Mouse (Mus musculus) limb, embryonic 15.5 days (tissue): ENCODE results near the gene Sphk2. TPM values are rescaled to one million over a fixed set of nuclear protein-coding genes. Genes with fewer than 3 reads are reported as not detected.
A peak's percentile ranks its signal among the peaks of the same experiment; 100 is the strongest.

Experiments used
- ATAC-seq: fragments of 200-750 bp; cut with Nextera tagmentation; 2 replicates; pipeline ENCODE4 v1.8.0; 2017; ENCODE audit warnings: low read depth, moderate TSS enrichment; ENCODE audit not compliant: insufficient number of reproducible peaks, low FRiP score, low TSS enrichment
- H3K27ac ChIP-seq: fragments of 300-500 bp; sonication (generic); 2 replicates; pipeline ENCODE4 v1.5.1; 2015; ENCODE audit warnings: moderate library complexity, mild to moderate bottlenecking, inconsistent platforms
- H3K27me3 ChIP-seq: fragments of 300-500 bp; sonication (generic); 2 replicates; pipeline ENCODE4 v1.6.1; 2015; ENCODE audit warnings: inconsistent platforms
- H3K36me3 ChIP-seq: fragments of 300-500 bp; sonication (generic); 2 replicates; pipeline ENCODE4 v1.6.1; 2015; ENCODE audit warnings: inconsistent platforms
- H3K4me1 ChIP-seq: fragments of 300-500 bp; sonication (generic); 2 replicates; pipeline ENCODE4 v1.6.1; 2015; ENCODE audit warnings: inconsistent platforms
- H3K4me2 ChIP-seq: fragments of 300-500 bp; sonication (generic); 2 replicates; pipeline ENCODE4 v1.6.1; 2015; ENCODE audit warnings: mild to moderate bottlenecking, inconsistent platforms
- H3K4me3 ChIP-seq: fragments of 300-500 bp; sonication (generic); 2 replicates; pipeline ENCODE4 v1.5.1; 2015; ENCODE audit warnings: mild to moderate bottlenecking, inconsistent platforms
- H3K9ac ChIP-seq: fragments of 300-500 bp; sonication (generic); 2 replicates; pipeline ENCODE4 v1.6.1; 2015; ENCODE audit warnings: inconsistent platforms
- H3K9me3 ChIP-seq: fragments of 300-500 bp; sonication (generic); 2 replicates; pipeline ENCODE4 v1.6.1; 2016; ENCODE audit warnings: inconsistent platforms
- WGBS: fragments of 180-500 bp; shearing (Covaris S2); methylation state at CpG from one replicate; pipeline ENCODE4 v1.1.7; 2015; 5-methylcytosine and 5-hydroxymethylcytosine counted together
- polyA plus RNA-seq: library from polyadenylated mRNA; unstranded; fragments of >200 nt; fragmentation: Nextera tagmentation; extraction: Ambion mirVana; gene quantifications from 2 replicates; pipeline ENCODE4 v1.2.1, GENCODE M21; 2015

Gene Sphk2
- polyA plus RNA-seq, 1 experiment from 2014 or later = 38.5 TPM

DNA sequence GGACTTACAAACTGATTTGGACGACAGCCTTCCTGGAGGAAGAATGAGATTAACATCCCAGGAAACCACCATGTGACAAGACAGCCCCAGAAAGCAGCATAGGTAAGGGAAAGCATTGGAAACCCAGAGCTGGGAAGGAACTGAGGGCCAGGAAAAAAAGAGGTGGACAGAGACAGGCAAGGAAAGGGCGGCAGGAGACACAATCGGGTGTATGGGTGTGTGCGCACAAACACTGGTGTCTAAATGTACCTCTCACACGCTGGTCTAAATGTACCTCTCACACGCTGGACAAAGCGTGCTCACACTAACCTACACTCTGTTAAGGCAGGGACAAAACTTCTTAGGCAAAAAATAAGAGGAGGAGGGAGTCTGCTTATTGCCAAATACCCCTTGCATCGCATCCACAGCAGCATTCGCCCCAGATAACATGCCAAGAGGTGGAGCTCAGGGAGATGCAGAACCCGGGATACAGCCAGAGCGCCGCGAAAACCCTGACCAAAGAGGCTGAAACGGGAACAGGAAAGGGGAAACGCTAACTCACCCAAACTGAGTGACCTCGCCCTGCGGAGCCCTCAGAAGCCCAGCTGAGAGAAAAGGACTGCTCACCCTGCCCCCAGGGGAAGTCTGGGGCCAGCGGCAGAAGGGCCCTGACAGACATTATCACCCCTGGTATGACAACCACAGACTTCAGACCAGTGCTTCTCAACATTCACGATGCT, 1.9 kb downstream of the Sphk2 start:
- H3K4me2 ChIP-seq = peak overlapping the region; percentile 90
- peaks cover 50% of the 10 kb centered on the region for H3K36me3 ChIP-seq
- peak overlapping the region; percentile 8; the same call in 1 of the 2 replicates for H3K9ac ChIP-seq
- H3K27ac ChIP-seq = peak overlapping the region; percentile 77
- 81% methylated on average over 19 of the region's 19 CpGs for WGBS
- no peak for ATAC-seq
- no peaks in the 10 kb centered on the region for H3K27me3 ChIP-seq
- H3K4me1 ChIP-seq = peaks cover 64% of the 10 kb centered on the region
- H3K9me3 ChIP-seq = no peaks in the 10 kb centered on the region
- H3K4me3 ChIP-seq = peak overlapping the region; percentile 73

DNA sequence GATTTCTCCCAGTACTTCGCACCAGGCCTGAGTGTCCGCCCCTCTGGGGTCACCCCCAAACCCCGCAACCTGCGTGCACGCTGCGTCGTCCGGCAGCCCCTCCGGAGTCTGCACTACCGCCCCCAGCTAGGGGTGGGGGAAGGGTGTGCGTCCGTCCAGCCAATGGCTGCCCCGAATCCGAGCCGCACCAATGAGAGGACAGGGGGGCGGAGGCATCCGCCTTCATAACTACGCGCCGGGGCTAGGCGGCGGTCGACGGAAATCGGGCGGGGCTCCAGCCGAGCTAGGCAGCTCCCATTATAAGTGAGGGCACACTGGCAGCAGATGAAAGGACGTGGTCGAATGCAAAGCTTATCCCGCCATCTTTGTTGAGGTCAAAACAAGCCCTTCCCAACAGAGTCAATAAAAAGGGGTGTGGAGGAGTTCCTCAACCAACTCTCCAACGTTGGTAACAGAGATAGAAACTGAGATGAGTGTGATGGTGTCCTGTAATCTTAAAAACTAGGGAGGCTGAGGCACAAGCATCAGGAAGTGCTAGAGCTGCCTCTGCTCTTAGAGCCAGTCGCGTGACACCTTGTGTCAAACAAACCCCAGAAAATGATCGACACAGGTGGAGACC, 2.6 kb downstream of the Sphk2 start, which contains the start of gene Rpl18:
TSS of gene Rpl18 (plus strand) at position 368 of the 619 bp plus-strand sequence.
- peak; percentile 90 for ATAC-seq
- Histone ChIP-seq H3K4me1 (peaks cover 59% of the 10 kb centered on the region), H3K27me3 (no peaks in the 10 kb centered on the region), H3K9ac (peak within 1 kb of the TSS; percentile 68), H3K27ac (peak within 1 kb of the TSS; percentile 77), H3K9me3 (no peaks in the 10 kb centered on the region), H3K36me3 (peaks cover 50% of the 10 kb centered on the region), H3K4me2 (peak within 1 kb of the TSS; percentile 90), H3K4me3 (peak within 1 kb of the TSS; percentile 73)
- WGBS = 7% methylated on average over 34 of the region's 34 CpGs

DNA sequence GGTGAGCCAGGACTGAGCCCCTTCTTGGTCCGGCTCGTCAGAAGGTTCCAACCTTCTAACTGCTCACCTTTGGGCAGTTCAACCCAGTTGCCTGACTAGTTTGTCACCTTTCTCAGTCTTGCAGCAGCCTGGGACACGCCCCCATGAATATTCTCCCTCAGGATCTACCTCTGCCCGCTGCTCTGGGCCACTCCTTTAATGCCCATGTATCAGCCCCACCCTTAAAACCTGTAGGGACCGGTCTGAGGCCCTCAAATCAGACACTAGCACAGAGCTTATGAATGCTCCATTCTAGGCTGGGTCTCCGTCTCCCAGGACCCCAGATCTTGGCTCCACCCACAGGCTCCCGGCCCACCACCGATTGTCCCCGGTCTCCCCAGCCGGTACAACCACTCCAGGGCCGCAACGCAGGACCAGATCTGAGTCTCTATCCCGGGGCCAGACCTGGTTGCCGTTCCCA, 3.1 kb downstream of the Sphk2 start:
- H3K4me3 ChIP-seq = peak overlapping the region; percentile 73
- ATAC-seq = peak; percentile 16; the same call in 1 of the 2 replicates

DNA sequence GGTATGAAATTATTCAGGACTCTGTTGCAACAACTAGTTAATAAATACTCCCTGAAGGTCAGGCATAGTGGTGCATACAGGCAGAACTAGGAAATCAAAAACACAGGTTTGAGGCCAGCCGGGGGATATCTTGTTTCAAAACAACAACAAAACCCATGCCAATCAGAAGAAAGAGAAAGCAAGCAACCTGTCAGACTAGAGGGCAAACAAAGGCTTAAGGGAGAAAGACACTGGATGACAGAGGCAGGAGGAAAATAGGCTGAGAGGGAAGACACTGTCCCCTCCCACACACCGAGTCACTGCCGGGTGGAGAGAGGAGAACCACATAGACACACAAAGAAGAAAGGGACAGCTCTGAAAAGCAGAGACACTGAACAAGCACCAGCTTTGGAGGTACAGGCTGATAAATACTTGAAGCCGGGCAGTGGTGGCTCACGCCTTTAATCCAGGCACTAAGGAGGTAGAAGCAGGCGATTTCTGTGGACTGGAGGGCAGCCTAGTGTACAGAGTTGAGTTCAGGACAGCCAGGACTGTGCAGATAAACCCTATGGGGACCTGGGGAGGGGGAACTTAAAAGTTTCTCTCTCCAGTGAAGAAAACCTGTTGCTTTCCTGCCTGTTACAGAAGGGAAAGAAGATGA, 3.8 kb downstream of the Sphk2 start:
- H3K27me3 ChIP-seq = no peaks in the 10 kb centered on the region
- H3K4me1 ChIP-seq = peaks cover 48% of the 10 kb centered on the region
- peak overlapping the region; percentile 73 for H3K4me3 ChIP-seq
- H3K9ac ChIP-seq = no peak overlapping the region; the same call in 1 of the 2 replicates
- H3K4me2 ChIP-seq = peak overlapping the region; percentile 90
- H3K9me3 ChIP-seq = no peaks in the 10 kb centered on the region
- ATAC-seq = no peak
- peaks cover 47% of the 10 kb centered on the region for H3K36me3 ChIP-seq
- WGBS = 83% methylated on average over 6 of the region's 6 CpGs
- peak overlapping the region; percentile 77; the same call in 1 of the 2 replicates for H3K27ac ChIP-seq

More for the DNA sequence above, 3.1 kb downstream of the Sphk2 start:
- Histone ChIP-seq H3K27me3 (no peaks in the 10 kb centered on the region), H3K9me3 (no peaks in the 10 kb centered on the region), H3K4me2 (peak overlapping the region; percentile 90), H3K9ac (peak overlapping the region; percentile 68), H3K4me1 (peaks cover 54% of the 10 kb centered on the region), H3K36me3 (peaks cover 49% of the 10 kb centered on the region), H3K27ac (peak overlapping the region; percentile 77)
- 7% methylated on average over 14 of the region's 14 CpGs for WGBS

DNA sequence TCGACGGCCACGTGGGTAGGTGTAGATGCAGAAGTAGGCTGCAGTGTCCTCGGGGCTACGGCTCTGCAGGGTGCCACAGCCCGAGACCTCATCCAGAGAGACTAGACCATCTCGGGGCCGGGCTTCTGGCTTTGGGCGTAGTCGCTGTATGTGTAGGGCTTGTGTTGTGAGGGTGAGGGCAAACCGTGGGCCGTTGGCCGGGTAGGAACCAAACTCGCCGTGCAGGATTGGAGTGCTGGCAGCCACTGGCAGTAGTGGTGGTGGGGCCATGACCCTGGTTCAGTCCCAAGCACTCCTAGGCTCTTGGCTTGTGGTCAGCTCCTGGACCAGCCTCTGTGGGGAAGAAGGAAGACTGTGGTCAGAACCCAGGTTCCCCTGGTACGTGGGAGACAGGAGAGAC, 4.4 kb downstream of the Sphk2 start:
- no peak overlapping the region for H3K4me2 ChIP-seq
- no peak overlapping the region for H3K4me3 ChIP-seq
- H3K27me3 ChIP-seq = no peaks in the 10 kb centered on the region
- H3K9me3 ChIP-seq = no peaks in the 10 kb centered on the region
- no peak overlapping the region for H3K27ac ChIP-seq
- H3K9ac ChIP-seq = no peak overlapping the region
- ATAC-seq = no peak
- peaks cover 50% of the 10 kb centered on the region for H3K4me1 ChIP-seq
- H3K36me3 ChIP-seq = peaks cover 45% of the 10 kb centered on the region
- WGBS = 92% methylated on average over 16 of the region's 16 CpGs

DNA sequence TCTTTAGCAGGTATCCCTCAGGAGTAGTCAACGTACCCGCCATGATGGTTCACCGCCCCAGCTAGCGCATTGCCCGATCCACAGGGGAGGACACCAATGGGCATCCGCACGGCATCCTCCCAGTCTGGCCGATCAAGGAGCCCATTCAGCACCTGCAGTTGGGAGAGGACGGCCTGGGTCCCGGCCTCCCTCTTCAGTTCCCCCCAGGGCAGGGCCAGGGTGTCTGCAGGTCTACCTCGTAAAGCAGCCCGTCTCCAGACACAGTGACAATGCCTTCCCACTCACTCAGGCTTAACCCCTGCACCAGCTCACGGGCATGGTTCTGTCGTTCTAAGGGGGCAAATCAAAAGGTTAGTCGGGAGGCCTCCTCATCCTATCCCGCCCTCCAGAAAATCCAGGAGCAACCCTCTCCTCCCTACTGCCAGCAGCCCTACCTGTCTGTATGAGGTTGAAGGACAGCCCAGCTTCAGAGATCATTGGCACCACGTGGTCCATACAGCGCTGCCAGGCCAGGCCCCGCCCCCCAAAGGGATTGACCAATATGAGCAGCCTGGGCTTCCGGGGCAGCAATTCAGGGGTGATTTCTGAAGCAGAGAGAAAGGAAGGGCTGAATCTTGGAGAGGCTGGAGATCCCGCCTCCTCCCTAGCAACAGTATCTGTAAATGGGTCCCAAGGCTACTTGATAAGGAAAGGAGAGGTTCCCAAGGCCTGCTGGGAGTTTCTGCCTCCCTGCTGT, 5.6 kb downstream of the Sphk2 start:
- no peak overlapping the region for H3K27ac ChIP-seq
- H3K4me3 ChIP-seq = 0 out of 2 replicates have a peak overlapping the region, but pooled peaks have one; percentile 7
- H3K9ac ChIP-seq = no peak overlapping the region
- H3K9me3 ChIP-seq = no peaks in the 10 kb centered on the region
- H3K4me2 ChIP-seq = no peak overlapping the region
- no peaks in the 10 kb centered on the region for H3K27me3 ChIP-seq
- ATAC-seq = no peak
- 81% methylated on average over 21 of the region's 21 CpGs for WGBS
- H3K4me1 ChIP-seq = peaks cover 62% of the 10 kb centered on the region
- H3K36me3 ChIP-seq = peaks cover 45% of the 10 kb centered on the region

DNA sequence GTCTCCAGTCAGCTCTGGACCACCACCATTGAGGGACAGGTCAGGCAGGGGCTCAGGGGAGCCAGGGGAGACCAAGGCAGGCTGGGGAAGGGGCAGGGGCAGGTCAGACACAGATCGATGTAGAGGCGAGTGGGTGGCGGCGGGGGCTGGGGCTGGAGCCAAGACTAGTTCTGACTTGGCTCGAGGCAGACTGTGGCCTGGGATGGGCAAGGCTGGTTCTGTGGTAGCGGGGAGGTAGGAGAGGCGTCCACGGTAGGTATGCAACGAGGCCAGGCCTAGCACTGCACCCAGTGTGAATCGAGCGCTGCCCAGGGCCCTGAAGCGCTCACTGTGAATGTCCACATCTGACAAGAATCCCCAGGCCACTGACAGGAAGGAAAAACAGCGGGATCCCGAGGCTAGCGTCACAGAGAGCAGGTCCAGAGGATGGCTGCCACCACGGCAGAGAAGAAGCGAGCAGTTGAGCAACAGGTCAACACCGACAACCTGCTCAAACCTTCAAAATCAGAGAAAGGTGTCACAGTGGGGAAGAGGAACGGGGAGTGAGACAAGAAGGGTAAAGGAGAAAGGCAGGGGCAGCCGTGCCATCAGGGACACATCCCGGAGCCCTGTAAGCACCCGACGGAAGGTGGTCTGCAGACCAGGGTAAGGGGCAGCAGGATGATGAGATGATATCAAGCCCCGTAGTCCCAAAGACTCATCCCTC, 6.3 kb downstream of the Sphk2 start:
- Histone ChIP-seq H3K27me3 (no peaks in the 10 kb centered on the region), H3K9me3 (no peaks in the 10 kb centered on the region), H3K9ac (no peak overlapping the region), H3K4me1 (peaks cover 62% of the 10 kb centered on the region), H3K4me3 (no peak overlapping the region), H3K4me2 (no peak overlapping the region), H3K36me3 (peaks cover 45% of the 10 kb centered on the region), H3K27ac (no peak overlapping the region)
- no peak for ATAC-seq
- 88% methylated on average over 24 of the region's 24 CpGs for WGBS

DNA sequence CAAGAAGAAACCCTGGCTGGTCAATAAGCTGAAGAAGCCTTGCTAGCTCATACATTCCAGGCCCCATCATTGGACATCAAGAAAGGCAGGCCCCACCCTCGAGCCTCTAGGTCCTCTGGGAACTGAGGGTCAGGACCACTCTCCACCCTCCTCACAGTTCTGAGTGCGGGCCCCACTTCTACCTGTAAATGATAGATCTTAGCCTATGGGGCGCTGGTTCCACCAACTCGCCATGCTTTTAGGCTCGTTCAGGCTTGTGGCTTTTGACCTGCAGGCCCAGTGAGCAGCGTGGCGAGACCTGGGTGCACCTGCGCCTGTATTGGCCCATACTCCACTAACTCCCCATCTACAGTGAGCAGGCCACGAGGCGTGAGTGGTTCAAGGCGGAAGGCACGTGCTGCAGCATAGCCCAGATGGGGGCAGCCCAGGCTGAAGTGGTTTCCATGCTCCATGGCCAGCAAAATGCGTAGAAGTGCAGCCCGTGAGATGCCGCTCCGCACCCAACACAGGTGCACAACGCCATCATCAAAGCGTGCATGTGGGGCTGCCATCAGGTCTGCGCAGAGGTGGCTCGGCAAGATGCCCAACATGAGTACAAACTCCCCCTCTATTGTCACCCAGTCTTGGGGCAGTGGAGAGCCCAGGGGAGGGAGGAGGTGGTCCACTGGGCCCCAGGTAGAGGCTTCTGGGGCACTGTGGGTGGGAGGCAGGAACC, 7.2 kb downstream of the Sphk2 start:
- H3K27ac ChIP-seq = no peak overlapping the region
- 91% methylated on average over 20 of the region's 20 CpGs for WGBS
- H3K4me1 ChIP-seq = peaks cover 62% of the 10 kb centered on the region

DNA sequence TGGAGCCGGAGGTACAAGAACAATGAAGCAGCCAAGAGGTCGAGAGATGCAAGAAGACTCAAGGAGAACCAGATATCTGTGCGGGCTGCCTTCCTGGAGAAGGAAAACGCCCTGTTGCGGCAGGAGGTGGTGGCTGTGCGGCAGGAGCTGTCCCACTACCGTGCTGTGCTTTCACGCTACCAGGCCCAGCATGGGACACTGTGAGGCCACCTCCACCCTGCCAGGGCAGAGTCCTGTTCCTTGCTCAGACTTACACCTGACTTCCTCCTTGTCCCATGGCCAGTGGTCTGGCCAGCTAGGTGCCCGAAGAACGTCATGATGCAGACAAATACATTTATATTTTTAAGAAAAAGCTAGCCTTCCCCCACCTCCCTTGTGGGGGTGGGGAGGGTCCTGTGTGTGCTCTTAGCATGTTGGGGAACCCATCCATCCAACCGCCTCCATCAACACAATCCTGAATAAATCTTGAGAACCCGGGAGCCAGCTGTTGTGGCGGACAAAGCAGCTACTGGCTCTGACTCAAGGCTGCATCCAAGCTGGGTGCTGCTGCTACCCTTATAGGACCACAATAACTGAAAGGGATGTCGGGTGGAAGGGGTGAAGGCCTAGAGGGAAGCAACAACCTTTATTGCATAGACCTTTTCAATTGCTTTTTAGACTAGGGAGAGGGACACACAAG, 8.0 kb downstream of the Sphk2 start:
- no peaks in the 10 kb centered on the region for H3K9me3 ChIP-seq
- H3K27me3 ChIP-seq = no peaks in the 10 kb centered on the region
- H3K27ac ChIP-seq = no peak overlapping the region
- H3K4me2 ChIP-seq = no peak overlapping the region
- peaks cover 61% of the 10 kb centered on the region for H3K4me1 ChIP-seq
- H3K4me3 ChIP-seq = no peak overlapping the region
- 81% methylated on average over 14 of the region's 14 CpGs for WGBS
- H3K36me3 ChIP-seq = peaks cover 45% of the 10 kb centered on the region
- H3K9ac ChIP-seq = no peak overlapping the region
- ATAC-seq = no peak

More for the DNA sequence above, 7.2 kb downstream of the Sphk2 start:
- Histone ChIP-seq H3K27me3 (no peaks in the 10 kb centered on the region), H3K4me2 (no peak overlapping the region), H3K9ac (no peak overlapping the region), H3K4me3 (no peak overlapping the region), H3K9me3 (no peaks in the 10 kb centered on the region), H3K36me3 (peaks cover 45% of the 10 kb centered on the region)
- no peak for ATAC-seq

DNA sequence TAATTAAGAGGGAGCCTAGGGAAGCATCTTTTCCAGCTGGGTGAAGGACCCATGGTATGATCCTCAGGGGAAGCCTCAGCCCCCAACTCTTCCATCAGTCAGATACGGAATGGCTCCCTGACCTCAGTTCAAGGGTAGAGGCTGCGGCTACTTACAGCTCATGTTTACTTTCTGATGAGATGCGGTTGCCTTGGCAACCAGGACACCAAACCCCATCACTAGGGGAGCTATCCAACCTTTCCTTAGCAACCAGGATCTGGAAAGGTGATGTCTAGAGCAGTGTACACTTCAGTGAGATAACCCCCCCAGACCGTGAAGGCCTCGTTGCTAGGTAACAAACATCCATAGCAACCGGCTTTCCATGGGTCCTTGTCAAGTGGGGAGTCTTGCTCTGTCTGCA, 8.8 kb downstream of the Sphk2 start:
- Histone ChIP-seq H3K36me3 (peaks cover 45% of the 10 kb centered on the region), H3K4me3 (no peak overlapping the region), H3K4me1 (peaks cover 55% of the 10 kb centered on the region), H3K9me3 (no peaks in the 10 kb centered on the region), H3K4me2 (no peak overlapping the region), H3K27me3 (no peaks in the 10 kb centered on the region), H3K27ac (no peak overlapping the region), H3K9ac (no peak overlapping the region)
- WGBS = 54% methylated on average over 6 of the region's 6 CpGs
- no peak for ATAC-seq
